29 mouse cellular contexts compared by ENCODE assay signal in genomic region chr17:25408302-25408999, GRCm38 (mm10). TPM values are rescaled to one million over a fixed set of nuclear protein-coding genes. Genes with fewer than 3 reads are reported as not detected.
DNase-seq lines count a peak whose midpoint lies in the region; ATAC-seq lines count a peak whose summit lies in the region.
"Had no signal": no experiment of that assay in that cellular context is flagged by ENCODE, and none has a peak within 500 bp of the region (broad histone marks: within the 10 kb centered on the region; RNA-seq: fewer than 3 reads in every experiment).

No protein-coding gene starts in this region.

- H3K4me1 ChIP-seq in heart, embryonic 10.5 days, result peaks cover 82% of the 10 kb centered on the region
- peaks cover 63 to 72% of the 10 kb centered on the region in 2 experiments for H3K4me1 ChIP-seq in heart, embryonic 14.5 days (ENCODE audit: control insufficient read depth in 2 of 2, insufficient read depth in 2 of 2, low read length in 2 of 2)
- peaks cover 80% of the 10 kb centered on the region for H3K4me1 ChIP-seq in limb, embryonic 13.5 days
- H3K4me1 ChIP-seq in limb, embryonic 10.5 days, result peaks cover 74% of the 10 kb centered on the region

- peaks cover under 1% of the 10 kb centered on the region; the same call in 1 of the 2 replicates for H3K27me3 ChIP-seq in heart, embryonic 10.5 days (ENCODE audit: insufficient read depth, poor library complexity, severe bottlenecking)
- no peaks in the 10 kb centered on the region for H3K27me3 ChIP-seq in heart, embryonic 14.5 days (ENCODE audit: control insufficient read depth, insufficient read depth, low read length)
- no peaks in the 10 kb centered on the region for H3K27me3 ChIP-seq in limb, embryonic 13.5 days
- H3K27me3 ChIP-seq in limb, embryonic 10.5 days (ENCODE audit: low read depth, poor library complexity, severe bottlenecking), result peaks cover 9% of the 10 kb centered on the region
- H3K27me3 ChIP-seq: embryonic facial prominence, embryonic 15.5 days; intestine, embryonic 15.5 days had no signal

- intact Hi-C loops in heart, postnatal 25 days (cut with DNase I), result no loop called here

- 0 out of 2 replicates have a peak, but pooled peaks cover 2% of the 10 kb centered on the region for H3K9me3 ChIP-seq in heart, embryonic 10.5 days
- H3K9me3 ChIP-seq in heart, embryonic 14.5 days (ENCODE audit: control insufficient read depth, low read length), result no peaks in the 10 kb centered on the region
- no peaks in the 10 kb centered on the region for H3K9me3 ChIP-seq in limb, embryonic 13.5 days
- no peaks in the 10 kb centered on the region for H3K9me3 ChIP-seq in limb, embryonic 10.5 days (replicated peaks)
- H3K9me3 ChIP-seq: embryonic facial prominence, embryonic 15.5 days; forebrain, embryonic 10.5 days; hindbrain, embryonic 10.5 days; intestine, embryonic 15.5 days had no signal

- H3K27ac ChIP-seq in heart, embryonic 10.5 days, result peak overlapping the region; percentile 85
- H3K27ac ChIP-seq in heart, embryonic 14.5 days (replicated peaks in 1 of 2; ENCODE audit: control insufficient read depth in 1 of 2, insufficient read depth in 1 of 2, low read depth in 2 of 2, low read length in 2 of 2), result peak overlapping the region; percentile 46 to 60; a peak in 2 of 4 replicates
- H3K27ac ChIP-seq in limb, embryonic 13.5 days, result no peak overlapping the region; the same call in 1 of the 2 replicates
- no peak overlapping the region for H3K27ac ChIP-seq in limb, embryonic 10.5 days
- H3K27ac ChIP-seq: embryonic facial prominence, embryonic 15.5 days; forebrain, embryonic 10.5 days; intestine, embryonic 15.5 days had no signal

- no peak overlapping the region for H3K9ac ChIP-seq in heart, embryonic 14.5 days (ENCODE audit: low read length)
- 0 out of 2 replicates have a peak overlapping the region, but pooled peaks have one; percentile 1 for H3K9ac ChIP-seq in limb, embryonic 13.5 days
- H3K9ac ChIP-seq: embryonic facial prominence, embryonic 15.5 days; intestine, embryonic 15.5 days had no signal

- H3K4me3 ChIP-seq in heart, embryonic 10.5 days, result no peak overlapping the region
- H3K4me3 ChIP-seq in heart, embryonic 14.5 days (ENCODE audit: control insufficient read depth in 1 of 2, insufficient read depth in 1 of 2, low read depth in 1 of 2, low read length in 2 of 2), result no peak overlapping the region
- H3K4me3 ChIP-seq in limb, embryonic 13.5 days, result no peak overlapping the region
- no peak overlapping the region for H3K4me3 ChIP-seq in limb, embryonic 10.5 days
- H3K4me3 ChIP-seq: embryonic facial prominence, embryonic 15.5 days; erythroblast, embryonic 14.5 days; forebrain, embryonic 10.5 days; hindbrain, embryonic 10.5 days; intestine, embryonic 15.5 days had no signal

- no peak for ATAC-seq in heart, embryonic 14.5 days (ENCODE audit: insufficient number of reproducible peaks, insufficient read depth, low FRiP score, low read depth)
- no peak for ATAC-seq in limb, embryonic 13.5 days (ENCODE audit: low FRiP score, low read depth)
- ATAC-seq: forebrain, embryonic 14.5 days; intestine, embryonic 15.5 days had no signal

- H3K4me2 ChIP-seq in heart, embryonic 14.5 days (ENCODE audit: low read length), result no peak overlapping the region
- no peak overlapping the region for H3K4me2 ChIP-seq in limb, embryonic 13.5 days (replicated peaks)
- H3K4me2 ChIP-seq: embryonic facial prominence, embryonic 15.5 days; hindbrain, embryonic 14.5 days; intestine, embryonic 15.5 days had no signal

- 71% methylated on average over 7 of the region's 7 CpGs for whole genome bisulfite sequencing in heart, embryonic 10.5 days
- WGBS in heart, embryonic 14.5 days, result 62% methylated on average over 7 of the region's 7 CpGs
- 81% methylated on average over 7 of the region's 7 CpGs for WGBS in limb, embryonic 13.5 days
- WGBS in limb, embryonic 10.5 days, result 87% methylated on average over 7 of the region's 7 CpGs

- peak; percentile 71 for DNase-seq in adrenal gland, adult 2 months
- DNase-seq in adrenal gland, postnatal 25 days, result no peak
- DNase-seq in heart, embryonic 10.5 days (ENCODE audit: low spot score), result no peak
- no peak for DNase-seq in heart, postnatal 25 days (ENCODE audit: low spot score)
- no peak for DNase-seq in heart, adult 8-10 months (ENCODE audit: low spot score)
- DNase-seq in limb, embryonic 10.5 days (ENCODE audit: low spot score), result no peak
- DNase-seq: adrenal gland, postnatal 10 days; cerebellum, adult 11 months; cerebellum, adult 8-10 months; cerebellum, postnatal 14 days; embryo, embryonic 11 days; heart, postnatal 14 days; kidney, adult 18-20 months had no signal

- H3K36me3 ChIP-seq in heart, embryonic 10.5 days, result peaks cover 8% of the 10 kb centered on the region; the same call in 1 of the 2 replicates
- 0 out of 2 replicates have a peak, but pooled peaks cover 4% of the 10 kb centered on the region for H3K36me3 ChIP-seq in heart, embryonic 14.5 days (ENCODE audit: control insufficient read depth, insufficient read depth, low read length)
- H3K36me3 ChIP-seq in limb, embryonic 13.5 days, result 0 out of 2 replicates have a peak, but pooled peaks cover 4% of the 10 kb centered on the region
- H3K36me3 ChIP-seq in limb, embryonic 10.5 days, result no peaks in the 10 kb centered on the region
- H3K36me3 ChIP-seq: embryonic facial prominence, embryonic 15.5 days; forebrain, embryonic 10.5 days; hindbrain, embryonic 10.5 days; intestine, embryonic 15.5 days had no signal

RNA-seq across cellular contexts. Expression of gene Cacna1h, which starts 25.1 kb away (rescaled TPM):
- total RNA-seq in adrenal gland, adult 2 months (2021), result 10 to 100 TPM; 77.1 to 96.1 TPM
- 163 and 202 TPM in 2 replicates for polyA plus RNA-seq in adrenal gland, adult 2 months (2012; rRNA removed)
- total RNA-seq in adrenal gland, postnatal 25 days (2021), result 100 and 109 TPM in 2 replicates
- 11.1 and 11.8 TPM in 2 replicates for polyA plus RNA-seq in heart, embryonic 10.5 days (2016; fragmentation: Nextera tagmentation; extraction: Ambion mirVana)
- total RNA-seq in heart, postnatal 25 days (2021), result 1 to 10 TPM; 6.9 to 7.3 TPM
- polyA plus RNA-seq in heart, embryonic 14.5 days (2014; fragmentation: Nextera tagmentation; extraction: Ambion mirVana), result 8.8 and 9.9 TPM in 2 replicates
- 1 to 10 TPM; 3.9 to 9.7 (median 7.7) TPM for total RNA-seq in heart, adult 8-10 months (2022)
- polyA plus RNA-seq in limb, embryonic 13.5 days (2015; fragmentation: Nextera tagmentation; extraction: Ambion mirVana), result 5.2 and 7.5 TPM in 2 replicates
- polyA plus RNA-seq in limb, embryonic 10.5 days (2016; fragmentation: Nextera tagmentation; extraction: Ambion mirVana), result 1.8 and 3.2 TPM in 2 replicates
- polyA plus RNA-seq: C2C12 had no signal

RNA-seq across cellular contexts. Expression of gene Tpsg1, which starts 39.4 kb away (rescaled TPM):
- total RNA-seq in adrenal gland, adult 2 months (2021), result not detected
- 0.20 and 0.75 TPM in 2 replicates for polyA plus RNA-seq in adrenal gland, adult 2 months (2012; rRNA removed)
- not detected in 2 replicates for total RNA-seq in adrenal gland, postnatal 25 days (2021)
- polyA plus RNA-seq in heart, embryonic 10.5 days (2016; fragmentation: Nextera tagmentation; extraction: Ambion mirVana), result 0.54 TPM in 1 of 2 replicates, not detected in the other
- total RNA-seq in heart, postnatal 25 days (2021), result not detected
- polyA plus RNA-seq in heart, embryonic 14.5 days (2014; fragmentation: Nextera tagmentation; extraction: Ambion mirVana), result 0.57 and 0.74 TPM in 2 replicates
- not detected for total RNA-seq in heart, adult 8-10 months (2022)
- 1.8 and 3.3 TPM in 2 replicates for polyA plus RNA-seq in limb, embryonic 13.5 days (2015; fragmentation: Nextera tagmentation; extraction: Ambion mirVana)
- not detected in 2 replicates for polyA plus RNA-seq in limb, embryonic 10.5 days (2016; fragmentation: Nextera tagmentation; extraction: Ambion mirVana)
- total RNA-seq: adrenal gland, postnatal 10 days; common myeloid progenitor, adult 5-6 weeks; gastrocnemius, adult 8-10 months; heart, postnatal 14 days; MEL had no signal
- polyA plus RNA-seq: C2C12; erythroblast, embryonic 14.5 days; forebrain, embryonic 10.5 days; kidney, embryonic 14.5 days had no signal

RNA-seq across cellular contexts. Expression of gene Tpsb2, which starts 42.3 kb away (rescaled TPM):
- 1 to 10 TPM; 2.8 to 3.8 TPM for total RNA-seq in adrenal gland, adult 2 months (2021)
- polyA plus RNA-seq in adrenal gland, adult 2 months (2012; rRNA removed), result 10.0 and 18.1 TPM in 2 replicates
- 0.58 and 1.1 TPM in 2 replicates for total RNA-seq in adrenal gland, postnatal 25 days (2021)
- polyA plus RNA-seq in heart, embryonic 10.5 days (2016; fragmentation: Nextera tagmentation; extraction: Ambion mirVana), result not detected in 2 replicates
- total RNA-seq in heart, postnatal 25 days (2021), result 1 to 10 TPM; 1.6 to 2.2 TPM
- polyA plus RNA-seq in heart, embryonic 14.5 days (2014; fragmentation: Nextera tagmentation; extraction: Ambion mirVana), result 1.4 and 1.7 TPM in 2 replicates
- 1 to 10 TPM in 1 of 4 experiments, under 1 TPM in 3; 0.24 to 1.4 (median 0.72) TPM for total RNA-seq in heart, adult 8-10 months (2022)
- polyA plus RNA-seq in limb, embryonic 13.5 days (2015; fragmentation: Nextera tagmentation; extraction: Ambion mirVana), result 1.1 and 2.1 TPM in 2 replicates
- polyA plus RNA-seq in limb, embryonic 10.5 days (2016; fragmentation: Nextera tagmentation; extraction: Ambion mirVana), result not detected in 2 replicates
- total RNA-seq: common myeloid progenitor, adult 5-6 weeks; MEL had no signal
- polyA plus RNA-seq: C2C12; embryonic facial prominence, embryonic 11.5 days; forebrain, embryonic 10.5 days; hindbrain, embryonic 10.5 days had no signal

RNA-seq across cellular contexts. Expression of gene Tekt4, which starts 46.0 kb away (rescaled TPM):
- under 1 TPM in 1 of 2 experiments, not detected in 1; 0.17 TPM for total RNA-seq in adrenal gland, adult 2 months (2021)
- 0.17 TPM in 1 of 2 replicates, not detected in the other for polyA plus RNA-seq in adrenal gland, adult 2 months (2012; rRNA removed)
- not detected in 2 replicates for total RNA-seq in adrenal gland, postnatal 25 days (2021)
- polyA plus RNA-seq in heart, embryonic 10.5 days (2016; fragmentation: Nextera tagmentation; extraction: Ambion mirVana), result 0.55 and 0.84 TPM in 2 replicates
- not detected for total RNA-seq in heart, postnatal 25 days (2021)
- polyA plus RNA-seq in heart, embryonic 14.5 days (2014; fragmentation: Nextera tagmentation; extraction: Ambion mirVana), result 0.47 and 0.55 TPM in 2 replicates
- total RNA-seq in heart, adult 8-10 months (2022), result under 1 TPM in 3 of 4 experiments, not detected in 1; 0.28 to 0.46 (median 0.33) TPM
- polyA plus RNA-seq in limb, embryonic 13.5 days (2015; fragmentation: Nextera tagmentation; extraction: Ambion mirVana), result not detected in 2 replicates
- polyA plus RNA-seq in limb, embryonic 10.5 days (2016; fragmentation: Nextera tagmentation; extraction: Ambion mirVana), result not detected in 2 replicates
- total RNA-seq: adrenal gland, postnatal 10 days; common myeloid progenitor, adult 5-6 weeks; gastrocnemius, adult 8-10 months; gastrocnemius, postnatal 4 days; MEL had no signal
- polyA plus RNA-seq: C2C12; embryonic facial prominence, embryonic 11.5 days; erythroblast, embryonic 14.5 days; forebrain, embryonic 10.5 days; intestine, embryonic 15.5 days; kidney, embryonic 14.5 days had no signal

Comparison
In these comparisons a context has a peak if more than half of its experiments do, and no peak if none do; other contexts are left out.
1. H3K27ac ChIP-seq: peak in heart, embryonic 10.5 days (single experiment) and heart, embryonic 14.5 days (2 of 2); none in limb, embryonic 13.5 days (single experiment) and limb, embryonic 10.5 days (single experiment).
2. RNA of gene Cacna1h, which starts 25.1 kb away (polyA plus RNA-seq): 163 to 202 TPM in adrenal gland, adult 2 months; 11.1 to 11.8 TPM in heart, embryonic 10.5 days, 8.8 to 9.9 TPM in heart, embryonic 14.5 days, 5.2 to 7.5 TPM in limb, embryonic 13.5 days and 1.8 to 3.2 TPM in limb, embryonic 10.5 days; every median in the first group is over 10 times any median in the second.